Mouse (Mus musculus): ENCODE results near the gene Etv1. TPM values are rescaled to one million over a fixed set of nuclear protein-coding genes. Genes with fewer than 3 reads are reported as not detected.
"Not testable (repeated sequence)": the region's sequence is repeated elsewhere in the genome, so short reads cannot be mapped to it uniquely, and the experiment has no call there.

The Etv1 gene
- polyA plus RNA-seq, 2 experiments: 0.16 to 0.88 TPM

DNA sequence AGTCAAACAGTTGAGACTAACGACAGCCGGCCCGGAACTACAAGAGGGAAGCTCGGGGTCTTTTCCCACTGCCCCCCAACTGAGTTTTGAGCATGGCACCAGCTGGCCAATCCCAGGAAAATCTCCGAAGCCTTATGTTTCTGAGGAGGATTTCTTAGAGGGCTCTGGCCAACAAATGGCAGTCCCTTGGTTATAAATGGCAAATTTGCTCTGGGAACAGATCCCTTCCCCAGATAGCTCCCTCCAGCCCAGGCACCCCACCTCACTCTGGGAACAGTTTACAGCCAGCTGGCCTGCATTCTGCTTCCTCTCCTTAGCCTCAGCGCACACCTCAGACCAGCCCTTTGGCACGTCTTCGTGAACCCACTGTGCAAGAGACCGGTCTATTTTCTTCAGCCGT lies 53.8 kb downstream of the Etv1 start:
- Histone ChIP-seq H3K4me3 (ENCODE audit: insufficient read depth in 1 of 2, low read depth in 2 of 2, low read length in 2 of 2) (no peak overlapping the region), H3K9me3 (ENCODE audit: control insufficient read depth, low read length) (no peaks in the 10 kb centered on the region), H3K27ac (no peak overlapping the region), H3K4me1 (replicated peaks; ENCODE audit: control insufficient read depth in 2 of 2, insufficient read depth in 2 of 2, low read length in 1 of 2) (no peaks in the 10 kb centered on the region), H3K27me3 (ENCODE audit: control insufficient read depth, insufficient read depth, low read length) (no peaks in the 10 kb centered on the region), H3K36me3 (replicated peaks; ENCODE audit: control insufficient read depth, insufficient read depth, low read depth) (no peaks in the 10 kb centered on the region), H3K9ac (replicated peaks) (no peak overlapping the region), H3K4me2 (ENCODE audit: low read depth) (no peak overlapping the region)
- 73% methylated on average over 10 of the region's 10 CpGs for WGBS (ENCODE audit: insufficient replicate concordance)
- no peak for ATAC-seq (ENCODE audit: insufficient read depth)
- DNase-seq (ENCODE audit: low read depth in 3 of 3, low spot score in 3 of 3): no peak
- no peak for TF ChIP-seq EP300 (IDR thresholded peaks at IDR 0.05; ENCODE audit: low read depth)
- no peak for TF ChIP-seq CTCF (IDR thresholded peaks at IDR 0.05; ENCODE audit: low read depth)

DNA sequence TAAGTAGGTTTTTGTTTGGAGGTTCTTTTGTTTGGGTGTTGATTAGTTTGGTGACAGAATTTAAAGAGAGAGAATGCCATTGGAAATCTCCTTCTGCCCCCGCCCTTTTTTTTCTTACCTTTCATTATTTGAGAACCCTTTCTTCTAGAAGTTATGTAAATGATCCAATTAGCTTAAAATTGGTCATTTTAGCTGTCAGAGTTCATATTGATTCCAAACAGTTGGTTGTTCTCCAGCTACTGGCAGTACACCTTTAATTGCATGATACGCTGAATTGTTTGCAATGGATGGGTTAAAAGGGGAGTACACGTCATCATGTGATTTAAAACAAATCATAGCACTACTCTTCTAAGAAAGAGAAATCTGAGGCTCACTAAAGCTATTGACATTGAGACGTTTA lies 55.4 kb downstream of the Etv1 start:
- ATAC-seq (ENCODE audit: insufficient read depth): no peak
- WGBS (ENCODE audit: insufficient replicate concordance): 63% methylated on average over 4 of the region's 4 CpGs

DNA sequence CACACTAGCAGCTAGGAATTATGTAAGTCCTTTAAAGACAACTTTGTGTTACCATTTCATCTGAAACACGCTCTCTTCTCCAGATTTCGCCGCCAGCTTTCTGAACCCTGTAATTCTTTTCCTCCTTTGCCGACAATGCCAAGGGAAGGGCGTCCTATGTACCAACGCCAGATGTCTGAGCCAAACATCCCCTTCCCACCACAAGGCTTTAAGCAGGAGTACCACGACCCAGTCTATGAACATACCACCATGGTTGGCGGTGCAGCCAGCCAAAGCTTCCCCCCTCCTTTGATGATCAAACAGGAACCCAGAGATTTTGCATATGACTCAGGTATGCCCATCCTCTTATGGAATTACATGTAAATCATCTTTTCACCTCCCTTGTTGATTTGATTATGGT lies 55.8 kb downstream of the Etv1 start:
- H3K9me3 ChIP-seq (ENCODE audit: control insufficient read depth, low read length); ATAC-seq (ENCODE audit: insufficient read depth); H3K4me3 ChIP-seq (ENCODE audit: insufficient read depth in 1 of 2, low read depth in 2 of 2, low read length in 2 of 2); H3K4me1 ChIP-seq (replicated peaks; ENCODE audit: control insufficient read depth in 2 of 2, insufficient read depth in 2 of 2, low read length in 1 of 2); H3K27ac ChIP-seq; H3K36me3 ChIP-seq (replicated peaks; ENCODE audit: control insufficient read depth, insufficient read depth, low read depth); H3K9ac ChIP-seq (replicated peaks); H3K27me3 ChIP-seq (ENCODE audit: control insufficient read depth, insufficient read depth, low read length); H3K4me2 ChIP-seq (ENCODE audit: low read depth); DNase-seq (ENCODE audit: low read depth in 3 of 3, low spot score in 3 of 3): not testable (repeated sequence)
- 74% methylated on average over 5 of the region's 8 CpGs for WGBS (ENCODE audit: insufficient replicate concordance)

More for the DNA sequence above, 55.4 kb downstream of the Etv1 start:
- Histone ChIP-seq H3K9me3 (ENCODE audit: control insufficient read depth, low read length) (no peaks in the 10 kb centered on the region), H3K36me3 (replicated peaks; ENCODE audit: control insufficient read depth, insufficient read depth, low read depth) (no peaks in the 10 kb centered on the region), H3K4me1 (replicated peaks; ENCODE audit: control insufficient read depth in 2 of 2, insufficient read depth in 2 of 2, low read length in 1 of 2) (no peaks in the 10 kb centered on the region), H3K4me2 (ENCODE audit: low read depth) (no peak overlapping the region), H3K27ac (no peak overlapping the region), H3K4me3 (ENCODE audit: insufficient read depth in 1 of 2, low read depth in 2 of 2, low read length in 2 of 2) (no peak overlapping the region), H3K9ac (replicated peaks) (no peak overlapping the region), H3K27me3 (ENCODE audit: control insufficient read depth, insufficient read depth, low read length) (no peaks in the 10 kb centered on the region)
- TF ChIP-seq EP300 (IDR thresholded peaks at IDR 0.05; ENCODE audit: low read depth) (no peak), CTCF (IDR thresholded peaks at IDR 0.05; ENCODE audit: low read depth) (no peak)
- no peak for DNase-seq (ENCODE audit: low read depth in 3 of 3, low spot score in 3 of 3)

GRCm38 (mm10) chr12:38843801-38844295 lies 64.7 kb downstream of the Etv1 start:
- H3K9ac ChIP-seq (replicated peaks): no peak overlapping the region
- ATAC-seq (ENCODE audit: insufficient read depth): no peak
- DNase-seq (ENCODE audit: low read depth in 3 of 3, low spot score in 3 of 3): no peak
- no peaks in the 10 kb centered on the region for H3K4me1 ChIP-seq (replicated peaks; ENCODE audit: control insufficient read depth in 2 of 2, insufficient read depth in 2 of 2, low read length in 1 of 2)
- no peaks in the 10 kb centered on the region for H3K9me3 ChIP-seq (ENCODE audit: control insufficient read depth, low read length)
- no peaks in the 10 kb centered on the region for H3K27me3 ChIP-seq (ENCODE audit: control insufficient read depth, insufficient read depth, low read length)
- H3K4me3 ChIP-seq (ENCODE audit: insufficient read depth in 1 of 2, low read depth in 2 of 2, low read length in 2 of 2): no peak overlapping the region
- no peak overlapping the region for H3K27ac ChIP-seq
- no peak overlapping the region for H3K4me2 ChIP-seq (ENCODE audit: low read depth)
- no peak for TF ChIP-seq CTCF (IDR thresholded peaks at IDR 0.05; ENCODE audit: low read depth)
- TF ChIP-seq EP300 (IDR thresholded peaks at IDR 0.05; ENCODE audit: low read depth): no peak
- no peaks in the 10 kb centered on the region for H3K36me3 ChIP-seq (replicated peaks; ENCODE audit: control insufficient read depth, insufficient read depth, low read depth)
- 48% methylated on average over 1 of the region's 1 CpGs for WGBS (ENCODE audit: insufficient replicate concordance)

GRCm38 (mm10) chr12:38847500-38848261 lies 68.5 kb downstream of the Etv1 start:
- no peak overlapping the region for H3K9ac ChIP-seq (replicated peaks)
- DNase-seq (ENCODE audit: low read depth in 3 of 3, low spot score in 3 of 3) (no peak), ATAC-seq (ENCODE audit: insufficient read depth) (no peak)
- WGBS (ENCODE audit: insufficient replicate concordance): 53% methylated on average over 6 of the region's 6 CpGs
- no peaks in the 10 kb centered on the region for H3K36me3 ChIP-seq (replicated peaks; ENCODE audit: control insufficient read depth, insufficient read depth, low read depth)
- H3K4me1 ChIP-seq (replicated peaks; ENCODE audit: control insufficient read depth in 2 of 2, insufficient read depth in 2 of 2, low read length in 1 of 2): no peaks in the 10 kb centered on the region
- no peak overlapping the region for H3K27ac ChIP-seq
- no peak for TF ChIP-seq EP300 (IDR thresholded peaks at IDR 0.05; ENCODE audit: low read depth)
- no peak for TF ChIP-seq CTCF (IDR thresholded peaks at IDR 0.05; ENCODE audit: low read depth)
- H3K4me2 ChIP-seq (ENCODE audit: low read depth): no peak overlapping the region
- H3K27me3 ChIP-seq (ENCODE audit: control insufficient read depth, insufficient read depth, low read length): no peaks in the 10 kb centered on the region
- H3K9me3 ChIP-seq (ENCODE audit: control insufficient read depth, low read length): no peaks in the 10 kb centered on the region
- no peak overlapping the region for H3K4me3 ChIP-seq (ENCODE audit: insufficient read depth in 1 of 2, low read depth in 2 of 2, low read length in 2 of 2)
